Mouse (Mus musculus) hindbrain, embryonic 10.5 days (tissue): ENCODE results near the gene Tmem63c. TPM values are rescaled to one million over a fixed set of nuclear protein-coding genes. Genes with fewer than 3 reads are reported as not detected.
A peak's percentile ranks its signal among the peaks of the same experiment; 100 is the strongest.

Source experiments
- DNase-seq: peaks from one replicate; pipeline ENCODE4 v3.0.0-alpha.2; 2017; ENCODE audit warnings: low spot score
- H3K27ac ChIP-seq: fragments of 300-500 bp; sonication (generic); 2 replicates; pipeline ENCODE4 v1.5.1; 2016; ENCODE audit warnings: mild to moderate bottlenecking, moderate library complexity
- H3K27me3 ChIP-seq: fragments of 300-500 bp; sonication (generic); 2 replicates; pipeline ENCODE4 v1.6.1; 2016; ENCODE audit warnings: mild to moderate bottlenecking; ENCODE audit not compliant: poor library complexity, insufficient read depth, severe bottlenecking
- H3K36me3 ChIP-seq: fragments of 300-500 bp; sonication (generic); 2 replicates; pipeline ENCODE4 v1.6.1; 2016; ENCODE audit warnings: mild to moderate bottlenecking, moderate library complexity
- H3K4me1 ChIP-seq: fragments of 300-500 bp; sonication (generic); replicated peaks from 2 replicates; pipeline ENCODE4 v1.6.1; 2016; ENCODE audit warnings: mild to moderate bottlenecking
- H3K4me3 ChIP-seq: fragments of 300-500 bp; sonication (generic); 2 replicates; pipeline ENCODE4 v1.5.1; 2016; ENCODE audit warnings: mild to moderate bottlenecking, moderate library complexity
- H3K9me3 ChIP-seq: fragments of 300-500 bp; sonication (generic); 2 replicates; pipeline ENCODE4 v1.6.1; 2016; ENCODE audit warnings: mild to moderate bottlenecking, moderate library complexity
- WGBS: fragments of 180-500 bp; shearing (Covaris S2); methylation state at CpG from one replicate; pipeline ENCODE4 v1.1.7; 2016; 5-methylcytosine and 5-hydroxymethylcytosine counted together
- polyA plus RNA-seq: library from polyadenylated mRNA; unstranded; fragments of >200 nt; fragmentation: Nextera tagmentation; extraction: Ambion mirVana; gene quantifications from 2 replicates; pipeline ENCODE4 v1.2.1, GENCODE M21; 2016

The Tmem63c gene
- polyA plus RNA-seq, 1 experiment from 2014 or later: 0.35 TPM

DNA sequence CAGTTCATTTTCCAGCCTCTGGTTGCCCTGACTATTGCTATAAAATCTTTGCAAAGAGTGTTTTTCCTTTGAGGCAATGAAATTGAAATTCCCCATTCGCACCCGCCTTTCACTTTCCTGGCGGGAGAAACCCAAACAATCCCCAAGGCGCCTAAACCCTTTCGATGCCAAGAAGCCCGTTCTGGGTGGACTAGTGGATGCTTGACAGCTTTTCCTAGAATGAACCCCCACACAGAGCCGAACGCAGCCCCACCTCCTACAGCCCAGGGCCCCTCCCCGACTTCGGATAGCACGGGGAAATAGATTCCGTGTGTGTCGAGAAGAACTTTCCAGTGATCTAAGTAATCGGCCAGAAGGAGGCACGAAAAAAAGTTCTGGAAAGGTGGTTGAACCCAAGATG is 31.8 kb upstream of the Tmem63c start:
- H3K27me3 ChIP-seq: peaks cover 85% of the 10 kb centered on the region
- WGBS: 8% methylated on average over 15 of the region's 15 CpGs

GRCm38 (mm10) chr12:86989890-86990754 is 31.0 kb upstream of the Tmem63c start, which contains the start of gene Zdhhc22:
Zdhhc22 (minus strand) TSS chr12:86990430.
- H3K27me3 ChIP-seq: peaks cover 84% of the 10 kb centered on the region
- peak within 1 kb of the TSS; percentile 57 for H3K4me3 ChIP-seq
- H3K4me1 ChIP-seq: peaks cover 38% of the 10 kb centered on the region
- no peaks in the 10 kb centered on the region for H3K9me3 ChIP-seq
- WGBS: 1% methylated on average over 68 of the region's 68 CpGs
- no peaks in the 10 kb centered on the region for H3K36me3 ChIP-seq
- DNase-seq: peak; percentile 72
- H3K27ac ChIP-seq: peak within 1 kb of the TSS; percentile 69

More for the DNA sequence above, 31.8 kb upstream of the Tmem63c start:
- Histone ChIP-seq H3K4me3 (peak overlapping the region; percentile 57), H3K9me3 (no peaks in the 10 kb centered on the region), H3K36me3 (no peaks in the 10 kb centered on the region), H3K27ac (no peak overlapping the region), H3K4me1 (peaks cover 31% of the 10 kb centered on the region)
- DNase-seq: no peak

DNA sequence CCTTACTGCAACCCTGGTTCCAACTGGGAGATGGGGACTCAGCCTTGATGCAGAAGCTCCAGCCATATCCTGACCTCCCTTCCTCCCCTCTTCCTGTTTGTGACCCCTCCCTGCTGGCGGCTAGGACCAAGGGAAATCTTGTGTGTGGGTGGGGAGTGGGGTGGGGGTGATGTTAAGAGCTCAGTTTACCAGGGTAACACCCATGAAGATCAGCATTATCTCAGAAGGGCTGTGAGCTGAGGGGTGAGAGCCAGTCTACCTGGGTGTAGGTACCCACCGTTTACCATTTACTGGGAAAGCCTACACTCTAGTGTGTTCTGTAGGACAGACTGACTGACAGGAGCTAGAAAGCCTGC is 30.4 kb upstream of the Tmem63c start:
- H3K4me3 ChIP-seq: peak overlapping the region; percentile 57
- H3K9me3 ChIP-seq: no peaks in the 10 kb centered on the region
- peak overlapping the region; percentile 69; the same call in 1 of the 2 replicates for H3K27ac ChIP-seq
- DNase-seq: no peak
- no peaks in the 10 kb centered on the region for H3K36me3 ChIP-seq
- peaks cover 38% of the 10 kb centered on the region for H3K4me1 ChIP-seq
- peaks cover 78% of the 10 kb centered on the region for H3K27me3 ChIP-seq
- WGBS: 45% methylated on average over 2 of the region's 2 CpGs

- H3K4me3 ChIP-seq: no peak overlapping the region
- peaks cover 44% of the 10 kb centered on the region for H3K27me3 ChIP-seq
- H3K36me3 ChIP-seq: no peaks in the 10 kb centered on the region
- H3K9me3 ChIP-seq: no peaks in the 10 kb centered on the region
- no peak for DNase-seq
- no peak overlapping the region for H3K27ac ChIP-seq
- H3K4me1 ChIP-seq: peaks cover 37% of the 10 kb centered on the region
- 37% methylated on average over 4 of the region's 4 CpGs for WGBS
Observed at GRCm38 (mm10) chr12:86994166-86994565, 27.0 kb upstream of the Tmem63c start.

DNA sequence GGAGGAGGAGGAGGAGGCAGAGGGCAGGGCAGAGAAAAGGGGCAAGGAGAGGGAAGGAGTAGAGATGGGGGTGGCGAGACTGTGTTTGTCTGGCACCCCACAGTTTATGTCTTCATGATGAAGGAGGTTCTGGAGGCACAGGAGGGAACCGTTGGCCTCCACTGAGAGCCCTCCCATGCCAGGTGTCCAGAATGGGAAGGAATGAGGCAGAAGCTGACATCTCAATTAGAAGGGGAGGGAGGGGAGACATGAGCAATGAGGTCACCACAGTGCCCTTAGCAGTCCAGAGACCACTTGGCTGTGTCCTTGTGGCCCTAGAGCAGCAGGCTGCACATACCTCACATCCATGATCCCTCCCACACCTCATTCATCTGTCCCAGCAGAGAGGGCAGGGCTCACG is 26.4 kb upstream of the Tmem63c start:
- DNase-seq: no peak
- WGBS: 51% methylated on average over 3 of the region's 3 CpGs
- H3K9me3 ChIP-seq: no peaks in the 10 kb centered on the region
- no peak overlapping the region for H3K27ac ChIP-seq
- no peak overlapping the region for H3K4me3 ChIP-seq
- H3K27me3 ChIP-seq: peaks cover 38% of the 10 kb centered on the region
- peaks cover 32% of the 10 kb centered on the region for H3K4me1 ChIP-seq
- no peaks in the 10 kb centered on the region for H3K36me3 ChIP-seq

GRCm38 (mm10) chr12:86995931-86996330 is 25.2 kb upstream of the Tmem63c start:
- peaks cover 26% of the 10 kb centered on the region for H3K27me3 ChIP-seq
- no peaks in the 10 kb centered on the region for H3K36me3 ChIP-seq
- H3K27ac ChIP-seq: no peak overlapping the region
- peaks cover 29% of the 10 kb centered on the region for H3K4me1 ChIP-seq
- WGBS: 77% methylated on average over 6 of the region's 6 CpGs
- no peak overlapping the region for H3K4me3 ChIP-seq
- no peak for DNase-seq
- no peaks in the 10 kb centered on the region for H3K9me3 ChIP-seq

DNA sequence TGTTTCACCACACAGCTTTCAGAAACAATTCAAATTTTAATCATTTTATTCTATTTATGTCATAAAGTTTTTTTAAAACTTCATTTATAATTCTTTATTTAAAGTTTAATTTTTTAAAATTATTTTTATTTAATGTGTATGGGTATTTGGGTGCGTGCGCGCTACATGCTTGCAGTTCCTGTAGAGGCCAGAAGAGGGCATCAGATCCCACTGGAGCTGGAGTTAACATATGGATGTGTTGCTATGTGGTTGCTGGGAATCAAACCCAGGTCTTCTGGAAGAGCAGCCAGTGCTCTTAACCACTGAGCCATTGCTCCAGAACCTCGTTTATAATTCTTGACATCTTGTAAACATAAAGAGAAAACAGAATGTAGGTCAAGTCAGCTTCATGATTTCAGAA is 22.4 kb upstream of the Tmem63c start:
- no peak for DNase-seq
- no peak overlapping the region for H3K27ac ChIP-seq
- 89% methylated on average over 4 of the region's 4 CpGs for WGBS
- no peak overlapping the region for H3K4me3 ChIP-seq
- H3K9me3 ChIP-seq: no peaks in the 10 kb centered on the region
- peaks cover 7% of the 10 kb centered on the region; the same call in 1 of the 2 replicates for H3K27me3 ChIP-seq
- no peaks in the 10 kb centered on the region for H3K36me3 ChIP-seq
- peaks cover 23% of the 10 kb centered on the region for H3K4me1 ChIP-seq

DNA sequence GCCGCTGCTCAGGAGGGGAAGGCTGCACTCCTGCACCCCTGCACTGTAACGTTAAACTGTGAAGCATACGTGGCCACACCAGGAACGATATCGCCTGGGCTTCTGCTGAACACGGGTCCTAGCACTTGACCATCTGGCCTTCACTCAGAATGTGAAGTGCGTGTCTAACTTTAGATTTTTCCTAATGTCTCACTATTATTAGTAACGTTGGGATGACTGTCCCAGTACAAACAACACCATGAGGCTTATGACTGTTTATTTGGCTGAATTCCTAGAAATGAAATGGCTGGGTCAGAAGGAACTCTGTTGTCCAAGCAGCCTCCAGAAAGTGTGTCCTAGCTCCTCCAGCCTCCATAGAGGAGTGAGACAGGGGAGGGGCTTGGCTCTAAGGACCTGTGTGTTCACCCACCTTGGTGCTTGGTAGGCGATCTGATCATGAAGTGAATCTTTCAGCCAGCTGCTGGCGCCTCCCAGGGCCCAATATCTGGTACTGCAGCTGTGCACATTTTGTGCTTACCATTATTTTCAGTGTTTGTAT is 21.8 kb upstream of the Tmem63c start:
- no peaks in the 10 kb centered on the region for H3K36me3 ChIP-seq

DNA sequence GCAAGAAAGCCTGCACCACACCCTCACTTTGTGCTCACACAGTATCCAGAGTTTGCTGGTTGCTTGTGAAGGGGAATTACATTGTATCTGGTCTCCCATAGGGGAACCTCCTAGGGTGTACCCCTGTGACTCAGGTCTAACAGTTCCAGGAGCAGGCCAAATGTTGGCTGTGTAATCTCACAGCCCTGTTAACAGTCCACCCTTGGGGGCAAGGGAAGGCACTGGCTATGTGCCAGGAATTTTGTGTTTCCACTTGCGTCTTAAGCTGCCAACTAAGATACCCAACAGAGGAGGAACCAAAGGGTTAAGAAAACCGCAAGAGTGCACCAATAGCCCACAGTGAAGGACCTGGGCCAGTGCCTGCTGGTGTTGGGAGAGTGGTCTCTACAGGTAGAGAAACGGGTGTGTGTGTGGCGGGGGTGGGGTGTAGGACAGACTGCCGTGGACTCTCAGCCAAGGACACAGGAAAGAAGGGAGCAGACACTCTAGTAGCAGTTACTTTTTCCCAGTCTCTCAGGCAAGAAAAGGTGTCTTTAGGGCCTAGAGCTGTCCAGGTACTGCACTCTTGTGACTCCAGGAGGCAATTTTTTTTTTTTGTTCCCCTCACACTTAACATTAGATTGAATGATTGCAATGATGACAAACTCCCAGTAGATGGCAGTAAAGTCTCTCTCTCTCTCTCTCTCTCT is 20.8 kb upstream of the Tmem63c start:
- peaks cover 26% of the 10 kb centered on the region for H3K4me1 ChIP-seq
- WGBS: 67% methylated on average over 5 of the region's 5 CpGs
- no peak overlapping the region for H3K27ac ChIP-seq
- H3K27me3 ChIP-seq: no peaks in the 10 kb centered on the region; the same call in 1 of the 2 replicates
- H3K4me3 ChIP-seq: no peak overlapping the region
- no peaks in the 10 kb centered on the region for H3K36me3 ChIP-seq
- no peaks in the 10 kb centered on the region for H3K9me3 ChIP-seq
- DNase-seq: no peak

More for the DNA sequence above, 21.8 kb upstream of the Tmem63c start:
- WGBS: 77% methylated on average over 10 of the region's 10 CpGs
- no peak overlapping the region for H3K4me3 ChIP-seq
- peaks cover 25% of the 10 kb centered on the region for H3K4me1 ChIP-seq
- H3K9me3 ChIP-seq: no peaks in the 10 kb centered on the region
- H3K27ac ChIP-seq: no peak overlapping the region
- peaks cover 7% of the 10 kb centered on the region; the same call in 1 of the 2 replicates for H3K27me3 ChIP-seq
- no peak for DNase-seq

DNA sequence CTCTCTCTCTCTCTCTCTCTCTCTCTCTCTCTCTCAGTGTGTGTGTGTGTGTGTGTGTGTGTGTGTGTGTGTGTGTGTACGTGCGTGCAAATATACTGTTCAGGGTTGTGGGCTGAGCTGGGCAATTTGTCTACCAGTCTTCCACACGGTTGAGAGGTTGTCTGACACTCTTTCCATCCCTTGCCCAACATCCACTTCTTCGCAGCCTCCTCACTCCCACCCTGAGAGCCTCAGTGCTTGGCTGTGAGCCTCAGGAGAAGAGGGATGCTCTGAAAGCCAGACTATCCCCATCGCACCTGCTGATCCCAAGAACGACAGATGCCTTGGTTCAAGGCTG is 20.3 kb upstream of the Tmem63c start:
- 46% methylated on average over 6 of the region's 6 CpGs for WGBS

DNA sequence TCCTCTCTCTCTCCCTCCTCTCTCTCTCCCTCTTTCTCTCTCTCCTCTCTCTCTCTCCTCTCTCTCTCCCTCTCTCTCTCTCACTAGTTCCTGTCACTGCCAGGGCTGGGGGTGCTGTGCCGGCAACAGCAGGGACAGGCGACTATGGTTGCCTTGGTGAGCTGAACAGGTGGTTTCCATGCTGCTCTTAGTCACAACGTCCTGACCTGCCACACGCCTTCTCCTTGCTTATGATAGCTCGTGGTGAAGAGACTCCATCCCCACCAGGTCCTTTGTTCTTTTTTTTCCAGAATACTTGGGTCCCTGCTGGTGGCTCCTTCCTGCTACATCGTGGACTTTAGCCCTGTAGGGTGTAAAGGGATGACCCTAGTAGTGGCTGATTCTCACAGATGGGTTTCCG is 18.9 kb upstream of the Tmem63c start:
- no peak overlapping the region for H3K4me3 ChIP-seq
- H3K4me1 ChIP-seq: peaks cover 29% of the 10 kb centered on the region
- H3K9me3 ChIP-seq: no peaks in the 10 kb centered on the region
- H3K27ac ChIP-seq: no peak overlapping the region
- 64% methylated on average over 7 of the region's 7 CpGs for WGBS
- no peak for DNase-seq
- H3K27me3 ChIP-seq: no peaks in the 10 kb centered on the region; the same call in 1 of the 2 replicates
- no peaks in the 10 kb centered on the region for H3K36me3 ChIP-seq

More for the DNA sequence above, 20.3 kb upstream of the Tmem63c start:
- no peak for DNase-seq
- H3K4me3 ChIP-seq: no peak overlapping the region
- H3K36me3 ChIP-seq: no peaks in the 10 kb centered on the region
- H3K4me1 ChIP-seq: peaks cover 29% of the 10 kb centered on the region
- no peak overlapping the region for H3K27ac ChIP-seq
- no peaks in the 10 kb centered on the region; the same call in 1 of the 2 replicates for H3K27me3 ChIP-seq
- H3K9me3 ChIP-seq: no peaks in the 10 kb centered on the region

GRCm38 (mm10) chr12:87002815-87003214 is 18.3 kb upstream of the Tmem63c start:
- no peak for DNase-seq
- H3K4me1 ChIP-seq: peaks cover 29% of the 10 kb centered on the region
- no peaks in the 10 kb centered on the region for H3K36me3 ChIP-seq
- H3K27ac ChIP-seq: no peak overlapping the region
- no peak overlapping the region for H3K4me3 ChIP-seq
- 84% methylated on average over 7 of the region's 7 CpGs for WGBS
- H3K9me3 ChIP-seq: no peaks in the 10 kb centered on the region
- H3K27me3 ChIP-seq: no peaks in the 10 kb centered on the region; the same call in 1 of the 2 replicates

GRCm38 (mm10) chr12:87003606-87004005 is 17.5 kb upstream of the Tmem63c start:
- Histone ChIP-seq H3K4me3 (no peak overlapping the region), H3K27ac (no peak overlapping the region), H3K27me3 (no peaks in the 10 kb centered on the region; the same call in 1 of the 2 replicates), H3K36me3 (no peaks in the 10 kb centered on the region), H3K4me1 (peaks cover 29% of the 10 kb centered on the region), H3K9me3 (no peaks in the 10 kb centered on the region)
- DNase-seq: no peak
- 59% methylated on average over 3 of the region's 3 CpGs for WGBS
